Mouse (Mus musculus) intestine, postnatal 0 days (tissue): ENCODE measurements around the gene Hist1h2ae. TPM values are rescaled to one million over a fixed set of nuclear protein-coding genes. Genes with fewer than 3 reads are reported as not detected.
A peak's percentile ranks its signal among the peaks of the same experiment; 100 is the strongest.
"Not testable (repeated sequence)": the region's sequence is repeated elsewhere in the genome, so short reads cannot be mapped to it uniquely, and the experiment has no call there.

Source experiments
- ATAC-seq: fragments of 200-750 bp; cut with Nextera tagmentation; 2 replicates; pipeline ENCODE4 v1.8.0; 2017; ENCODE audit warnings: mild to moderate bottlenecking, moderate TSS enrichment, moderate library complexity
- H3K27ac ChIP-seq: fragments of 300-500 bp; sonication (generic); 2 replicates; pipeline ENCODE4 v1.5.1; 2014; ENCODE audit warnings: mild to moderate bottlenecking, low read depth, low read length, moderate library complexity
- H3K27me3 ChIP-seq: fragments of 300-500 bp; sonication (generic); replicated peaks from 2 replicates; pipeline ENCODE4 v1.6.1; 2014; ENCODE audit warnings: low read length, mixed read lengths; ENCODE audit not compliant: control insufficient read depth, insufficient read depth
- H3K36me3 ChIP-seq: fragments of 300-500 bp; sonication (generic); 2 replicates; pipeline ENCODE4 v1.6.1; 2014; ENCODE audit warnings: mild to moderate bottlenecking, moderate library complexity; ENCODE audit not compliant: control insufficient read depth, insufficient read depth
- H3K4me1 ChIP-seq: fragments of 300-500 bp; sonication (generic); replicated peaks from 2 replicates; pipeline ENCODE4 v1.6.1; 2014; ENCODE audit warnings: antibody characterized with exemption, low read length, mixed read lengths; ENCODE audit not compliant: control insufficient read depth, insufficient read depth
- H3K4me2 ChIP-seq: fragments of 300-500 bp; sonication (generic); replicated peaks from 2 replicates; pipeline ENCODE4 v1.6.1; 2014; ENCODE audit warnings: low read depth, mild to moderate bottlenecking, moderate library complexity
- H3K4me3 ChIP-seq: fragments of 300-500 bp; sonication (generic); 2 replicates; pipeline ENCODE4 v1.5.1; 2014; ENCODE audit warnings: low read depth, low read length
- H3K9ac ChIP-seq: fragments of 300-500 bp; sonication (generic); 2 replicates; pipeline ENCODE4 v1.6.1; 2014; ENCODE audit warnings: mild to moderate bottlenecking, low read depth, low read length
- H3K9me3 ChIP-seq: fragments of 300-500 bp; sonication (generic); 2 replicates; pipeline ENCODE4 v1.6.1; 2016; ENCODE audit warnings: mixed run types; ENCODE audit not compliant: control insufficient read depth
- CTCF ChIP-seq: sonication (generic); IDR thresholded peaks from 2 replicates; pipeline ENCODE4 v1.5.1; 2016; ENCODE audit warnings: low read depth, mild to moderate bottlenecking, control low read depth, antibody characterized with exemption, moderate library complexity
- WGBS: fragments of 180-500 bp; shearing (Covaris S2); extraction: QIAGEN DNeasy Blood & Tissue Kit; methylation state at CpG from one replicate; pipeline ENCODE4 v1.1.7; 2014; 5-methylcytosine and 5-hydroxymethylcytosine counted together
- polyA plus RNA-seq: library from polyadenylated mRNA; unstranded; fragments of >200 nt; fragmentation: Nextera tagmentation; extraction: Ambion mirVana; gene quantifications from 2 replicates; pipeline ENCODE4 v1.2.1, GENCODE M21; 2015

The Hist1h2ae gene
- polyA plus RNA-seq, 1 experiment from 2014 or later, result 24.0 TPM

DNA sequence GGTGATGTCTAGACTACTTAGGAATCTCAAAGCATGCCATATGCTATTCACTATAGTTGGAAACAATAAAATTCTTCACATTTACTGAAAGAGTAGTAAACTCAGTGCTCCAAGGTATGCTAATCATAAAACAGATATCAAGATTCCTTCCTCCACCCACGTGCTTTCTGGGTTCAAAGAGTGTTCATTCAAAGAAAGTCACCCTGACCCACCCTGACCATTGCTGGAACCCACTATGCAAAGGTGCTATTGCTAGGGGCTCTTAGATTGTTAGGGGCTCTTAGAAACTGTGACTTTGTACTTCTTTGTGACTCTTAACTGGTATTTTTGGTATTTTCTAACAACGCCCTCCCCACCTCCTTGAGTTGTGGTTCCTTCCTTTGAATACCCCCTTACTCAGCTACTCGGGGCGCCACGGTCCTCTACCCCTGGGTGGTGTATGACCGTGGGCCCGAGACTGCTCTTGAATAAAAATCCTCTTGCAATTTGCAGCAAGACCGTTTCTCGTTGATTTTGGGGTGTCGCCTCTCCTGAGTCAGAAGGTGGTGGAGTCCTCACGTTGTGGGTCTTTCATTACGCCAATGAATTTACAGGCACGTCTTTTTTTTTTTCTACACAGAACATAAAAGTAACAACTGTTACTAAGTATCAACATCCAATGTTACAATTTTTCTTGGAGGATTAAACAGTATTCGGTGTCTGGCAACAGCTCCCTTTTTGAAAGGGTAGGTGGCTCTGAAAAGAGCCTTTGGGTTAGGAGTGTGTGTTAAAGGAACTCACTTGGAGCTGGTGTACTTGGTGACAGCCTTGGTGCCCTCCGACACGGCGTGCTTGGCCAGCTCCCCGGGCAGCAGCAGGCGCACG is 2.2 kb upstream of the Hist1h2ae start:
- not testable (repeated sequence) for H3K9me3 ChIP-seq, ATAC-seq, H3K4me1 ChIP-seq, H3K36me3 ChIP-seq, H3K27me3 ChIP-seq
- Histone ChIP-seq H3K4me2 (peak overlapping the region; percentile 69), H3K27ac (peak overlapping the region; percentile 62), H3K4me3 (peak overlapping the region; percentile 35), H3K9ac (peak overlapping the region; percentile 53)
- 5% methylated on average over 17 of the region's 20 CpGs for WGBS

- Histone ChIP-seq H3K4me2 (peak overlapping the region; percentile 69), H3K4me1 (peaks cover 9% of the 10 kb centered on the region; the same call in 1 of the 2 replicates), H3K9me3 (no peaks in the 10 kb centered on the region), H3K9ac (peak overlapping the region; percentile 41), H3K27ac (0 out of 2 replicates have a peak overlapping the region, but pooled peaks have one; percentile 65), H3K4me3 (peak overlapping the region; percentile 35), H3K36me3 (no peaks in the 10 kb centered on the region), H3K27me3 (no peaks in the 10 kb centered on the region)
- WGBS, result 25% methylated on average over 2 of the region's 2 CpGs
- no peak for ATAC-seq
- TF ChIP-seq CTCF, result no peak
These were observed 1.4 kb upstream of the Hist1h2ae start for GRCm38 (mm10) chr13:23572218-23573033.

DNA sequence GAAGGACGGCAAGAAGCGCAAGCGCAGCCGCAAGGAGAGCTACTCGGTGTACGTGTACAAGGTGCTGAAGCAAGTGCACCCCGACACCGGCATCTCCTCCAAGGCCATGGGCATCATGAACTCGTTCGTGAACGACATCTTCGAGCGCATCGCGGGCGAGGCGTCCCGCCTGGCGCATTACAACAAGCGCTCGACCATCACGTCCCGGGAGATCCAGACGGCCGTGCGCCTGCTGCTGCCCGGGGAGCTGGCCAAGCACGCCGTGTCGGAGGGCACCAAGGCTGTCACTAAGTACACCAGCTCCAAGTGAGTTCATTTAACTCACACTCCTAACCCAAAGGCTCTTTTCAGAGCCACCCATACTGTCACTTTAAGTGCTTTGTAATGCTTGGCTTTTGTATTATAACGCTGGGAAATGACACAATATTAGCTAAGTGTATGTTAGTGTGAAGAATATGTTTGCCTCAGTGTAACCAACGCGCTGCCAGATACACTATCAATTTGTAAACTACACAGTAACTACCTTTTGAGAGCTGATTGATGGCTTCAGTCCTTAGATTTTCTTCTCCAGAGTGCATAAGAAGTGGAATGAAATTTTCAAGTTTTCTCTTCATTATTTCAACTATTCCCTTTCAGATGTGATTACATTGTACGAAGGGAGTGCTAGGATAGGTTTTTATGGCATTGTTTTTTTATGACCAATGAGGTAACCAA is 641 bp upstream of the Hist1h2ae start:
- H3K4me1 ChIP-seq, ATAC-seq, H3K27me3 ChIP-seq, H3K36me3 ChIP-seq, H3K9me3 ChIP-seq: not testable (repeated sequence)
- H3K9ac ChIP-seq, result peak overlapping the region; percentile 41
- WGBS, result 0% methylated on average over 11 of the region's 34 CpGs
- peak overlapping the region; percentile 69 for H3K4me2 ChIP-seq
- H3K27ac ChIP-seq, result peak overlapping the region; percentile 84
- H3K4me3 ChIP-seq, result peak overlapping the region; percentile 35

DNA sequence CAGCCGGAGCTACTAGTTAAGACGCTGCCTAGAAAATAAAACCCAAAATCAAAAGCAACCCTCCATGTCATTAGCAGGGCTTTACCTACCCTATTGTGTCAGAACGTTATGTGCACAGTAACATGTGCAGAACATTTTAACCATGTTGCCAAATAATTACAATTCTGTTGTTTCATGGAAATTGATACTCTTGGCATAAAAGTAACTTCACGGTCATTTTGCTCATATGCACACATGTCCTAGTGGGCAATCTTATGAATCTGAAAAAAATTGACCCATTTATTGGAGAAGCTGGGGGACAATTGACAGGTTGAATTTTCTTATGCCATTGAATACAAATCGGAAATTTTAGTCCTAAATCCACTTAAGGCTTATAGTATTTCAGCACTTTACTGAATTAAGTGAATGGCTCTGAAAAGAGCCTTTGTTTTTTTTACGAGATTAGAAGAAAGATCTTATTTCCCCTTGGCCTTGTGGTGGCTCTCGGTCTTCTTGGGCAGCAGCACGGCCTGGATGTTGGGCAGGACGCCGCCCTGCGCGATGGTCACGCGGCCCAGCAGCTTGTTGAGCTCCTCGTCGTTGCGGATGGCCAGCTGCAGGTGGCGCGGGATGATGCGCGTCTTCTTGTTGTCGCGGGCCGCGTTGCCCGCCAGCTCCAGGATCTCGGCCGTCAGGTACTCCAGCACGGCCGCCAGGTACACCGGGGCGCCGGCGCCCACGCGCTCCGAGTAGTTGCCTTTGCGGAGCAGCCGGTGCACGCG is 579 bp downstream of the Hist1h2ae start:
- 0 out of 2 replicates have a peak overlapping the region, but pooled peaks have one; percentile 24 for H3K9ac ChIP-seq
- H3K4me2 ChIP-seq, result peak overlapping the region; percentile 69
- peak; percentile 34 for ATAC-seq
- not testable (repeated sequence) for H3K27me3 ChIP-seq, H3K4me1 ChIP-seq, H3K9me3 ChIP-seq, H3K36me3 ChIP-seq
- H3K27ac ChIP-seq, result peak overlapping the region; percentile 84
- peak overlapping the region; percentile 35 for H3K4me3 ChIP-seq
- WGBS, result 2% methylated on average over 17 of the region's 41 CpGs

DNA sequence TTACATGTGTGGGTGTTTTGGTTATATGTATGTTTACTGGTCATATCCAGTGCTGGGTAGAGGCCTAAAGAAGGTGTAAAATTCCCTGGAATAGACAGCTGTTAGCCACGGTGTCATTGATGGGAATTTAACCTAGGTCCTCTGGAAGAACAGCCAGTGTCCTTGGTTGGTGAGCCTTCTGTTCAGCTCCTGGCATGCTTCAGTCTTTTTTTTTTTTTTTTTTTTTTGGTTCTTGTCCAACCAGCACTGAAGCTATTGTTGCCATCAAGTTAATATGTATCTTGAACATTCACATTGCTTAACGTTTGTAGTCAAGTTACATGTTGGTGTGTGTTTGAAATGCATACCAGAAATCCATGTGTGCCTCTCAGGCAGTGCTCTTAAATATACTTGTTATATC is 6.5 kb downstream of the Hist1h2ae start:
- Histone ChIP-seq H3K4me1 (no peaks in the 10 kb centered on the region), H3K36me3 (no peaks in the 10 kb centered on the region), H3K4me2 (no peak overlapping the region), H3K9me3 (no peaks in the 10 kb centered on the region), H3K9ac (no peak overlapping the region), H3K27ac (no peak overlapping the region), H3K4me3 (no peak overlapping the region), H3K27me3 (no peaks in the 10 kb centered on the region)
- ATAC-seq, result no peak
- WGBS, result 79% methylated on average over 2 of the region's 2 CpGs
- TF ChIP-seq CTCF, result no peak
